Mouse (Mus musculus) thymus, adult 2 months (tissue): Measurements from ENCODE around the gene Fbf1.

Experiments used
- CTCF ChIP-seq: fragments of 200-500 bp; IDR thresholded peaks from 2 replicates; pipeline ENCODE4 v1.5.1; 2012; ENCODE audit warnings: mild to moderate bottlenecking, control low read depth, low read length, moderate library complexity, borderline replicate concordance; ENCODE audit not compliant: control insufficient read depth, poor library complexity, insufficient read depth; ENCODE audit errors: extremely low read depth
- POLR2A ChIP-seq: fragments of 200-500 bp; IDR thresholded peaks from 2 replicates; pipeline ENCODE4 v1.6.1; 2012; ENCODE audit warnings: mild to moderate bottlenecking, low read length, control low read depth, moderate library complexity; ENCODE audit not compliant: control insufficient read depth, poor library complexity, insufficient read depth; ENCODE audit errors: extremely low read depth

GRCm38 (mm10) chr11:116215991-116216390, 48.0 kb upstream of the Fbf1 start:
- TF ChIP-seq POLR2A (no peak), CTCF (no peak)
